Mouse (Mus musculus) heart, postnatal 0 days (tissue): ENCODE measurements at regions not wholly inside any gene's neighbourhood (a gene's known extent, or its start where the extent isn't known, plus 50 kb on each side); places are given as distances from the start of the nearest gene placed in this dataset.

Experiments used
- CTCF ChIP-seq: IDR thresholded peaks from 2 replicates; pipeline ENCODE4 v1.5.1; 2016; ENCODE audit warnings: antibody characterized with exemption, control low read depth, low read depth
- EP300 ChIP-seq: IDR thresholded peaks from 2 replicates; pipeline ENCODE4 v1.6.1; 2016; ENCODE audit warnings: antibody characterized with exemption, low read depth

GRCm38 (mm10) chr13:11369456-11369855 is 737.3 kb downstream of the Ryr2 start:
- no peak for TF ChIP-seq CTCF
- no peak for TF ChIP-seq EP300
